Mouse (Mus musculus) myocyte (in vitro differentiated cells): ENCODE results near the gene Grid2.

ENCODE experiments used
- CEBPB ChIP-seq: IDR thresholded peaks from 2 replicates; pipeline ENCODE4 v1.6.1; 2011; ENCODE audit warnings: mild to moderate bottlenecking, moderate library complexity; ENCODE audit not compliant: poor library complexity, insufficient read depth, severe bottlenecking
- E2F4 ChIP-seq: IDR thresholded peaks from one replicate; pipeline ENCODE4 v1.6.1; 2011; ENCODE audit warnings: mild to moderate bottlenecking, control low read depth, moderate library complexity; ENCODE audit not compliant: insufficient read depth
- MYOD1 ChIP-seq, 3 experiments: IDR thresholded peaks; one replicate each; pipeline ENCODE4 v1.6.1; 2011; ENCODE audit warnings: control low read depth in 2 of 3, low read depth in 2 of 3, mild to moderate bottlenecking in 2 of 3, moderate library complexity in 1 of 3; ENCODE audit not compliant: insufficient read length in 2 of 3, control insufficient read depth in 1 of 3
- MYOG ChIP-seq, 3 experiments: IDR thresholded peaks; one replicate each; pipeline ENCODE4 v1.6.1; 2011; ENCODE audit warnings: control low read depth in 2 of 3, low read depth in 2 of 3, mild to moderate bottlenecking in 2 of 3; ENCODE audit not compliant: insufficient read length in 2 of 3, control insufficient read depth in 1 of 3, insufficient read depth in 1 of 3
- POLR2A ChIP-seq: IDR thresholded peaks from one replicate; pipeline ENCODE4 v1.6.1; 2011; ENCODE audit warnings: low read depth, mild to moderate bottlenecking, control low read depth, moderate library complexity; ENCODE audit not compliant: insufficient read length
- POLR2AphosphoS2 ChIP-seq: IDR thresholded peaks from one replicate; pipeline ENCODE4 v1.6.1; 2011; ENCODE audit warnings: low read depth, control low read depth; ENCODE audit not compliant: insufficient read length
- REST ChIP-seq: IDR thresholded peaks from one replicate; pipeline ENCODE4 v1.6.1; 2011; ENCODE audit warnings: mild to moderate bottlenecking, control low read depth, moderate library complexity; ENCODE audit not compliant: insufficient read depth, insufficient read length
- TCF12 ChIP-seq: IDR thresholded peaks from one replicate; pipeline ENCODE4 v1.6.1; 2011; ENCODE audit warnings: mild to moderate bottlenecking, control low read depth; ENCODE audit not compliant: poor library complexity, insufficient read depth, severe bottlenecking
- TCF3 ChIP-seq: IDR thresholded peaks from one replicate; pipeline ENCODE4 v1.6.1; 2011; ENCODE audit warnings: low read depth, control low read depth; ENCODE audit not compliant: insufficient read length
- USF1 ChIP-seq: IDR thresholded peaks from one replicate; pipeline ENCODE4 v1.6.1; 2011; ENCODE audit warnings: low read depth, mild to moderate bottlenecking, control low read depth, moderate library complexity

GRCm38 (mm10) chr6:63659423-63659822, 403.7 kb downstream of the Grid2 start:
- no peak for TF ChIP-seq POLR2A
- TF ChIP-seq MYOD1 (IDR thresholded peaks at IDR 0.05; ENCODE audit: control insufficient read depth in 1 of 3, insufficient read length in 2 of 3, low read depth in 2 of 3): no peak
- TF ChIP-seq USF1: no peak
- TF ChIP-seq E2F4: no peak
- no peak for TF ChIP-seq POLR2AphosphoS2
- TF ChIP-seq TCF3: no peak
- no peak for TF ChIP-seq REST
- TF ChIP-seq CEBPB: no peak
- TF ChIP-seq MYOG (IDR thresholded peaks at IDR 0.05; ENCODE audit: control insufficient read depth in 1 of 3, insufficient read depth in 1 of 3, insufficient read length in 2 of 3, low read depth in 2 of 3): no peak
- no peak for TF ChIP-seq TCF12
